Mouse (Mus musculus) left cerebral cortex, postnatal 36 days (tissue): Measurements from ENCODE around the gene Slc30a2. TPM values are rescaled to one million over a fixed set of nuclear protein-coding genes. Genes with fewer than 3 reads are reported as not detected.
A peak's percentile ranks its signal among the peaks of the same experiment; 100 is the strongest.
"Not testable (repeated sequence)": the region's sequence is repeated elsewhere in the genome, so short reads cannot be mapped to it uniquely, and the experiment has no call there.

ENCODE experiments used
- DNase-seq, 2 experiments: peaks; one replicate each; pipeline ENCODE4 v3.0.0; 2021 to 2022; ENCODE audit warnings: low spot score in 2 of 2, mixed read lengths in 1 of 2
- intact Hi-C: fragments of 180-260 bp; cut with DNase I; formaldehyde crosslinking; loops from one replicate; pipeline ENCODE4 v1.15.1; 2025
- total RNA-seq, 2 experiments: library from RNA; stranded (reverse); gene quantifications; 2 replicates each; pipeline ENCODE4 v1.2.3; 2021

Slc30a2 gene
- total RNA-seq, 2 experiments from 2014 or later, result not detected

DNA sequence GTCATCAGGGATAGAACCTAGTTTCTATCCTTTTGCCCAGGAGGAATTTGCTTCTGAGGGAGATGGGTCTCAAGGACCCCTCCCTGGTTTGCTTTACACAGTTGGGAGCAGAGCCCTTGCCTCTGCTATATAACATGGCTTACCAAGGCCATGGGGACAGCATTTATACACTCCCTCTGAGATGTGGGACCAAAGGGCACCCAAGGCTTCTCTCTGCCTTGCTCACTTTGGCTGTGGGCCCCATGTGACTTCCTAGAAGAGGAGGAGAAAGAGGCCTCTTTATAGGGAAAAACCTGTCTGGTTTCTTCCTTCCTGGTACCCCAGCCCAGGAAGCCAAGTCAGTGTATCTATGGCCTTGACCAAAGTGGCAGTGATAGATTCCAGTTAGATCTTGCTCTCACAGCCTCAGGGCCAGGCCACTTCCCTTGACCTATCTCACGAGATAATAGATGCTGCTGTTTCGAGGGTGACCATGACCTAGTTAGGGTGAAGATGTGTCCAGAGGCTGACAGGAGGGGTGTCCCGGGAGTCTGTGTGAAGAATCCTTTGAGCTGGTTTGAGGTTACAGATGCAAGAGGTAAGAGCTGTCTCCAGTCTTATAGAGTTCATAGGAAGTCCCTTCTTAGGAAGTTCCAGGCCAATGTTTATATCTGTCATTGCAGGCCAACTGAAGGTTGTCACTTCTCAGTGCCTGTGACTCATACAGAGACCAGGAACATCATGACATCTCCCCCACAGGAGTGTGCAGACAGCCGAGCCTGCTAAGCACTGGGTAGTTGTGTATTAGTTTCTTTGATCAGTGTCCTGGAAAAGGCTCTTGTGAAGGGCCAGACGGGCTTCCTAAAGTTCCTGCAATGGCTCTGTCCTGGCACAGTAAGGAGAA is 10.8 kb downstream of the Slc30a2 start:
- intact Hi-C loops, result loop anchor here (5.0 kb wide), 1 partner anchor 46 kb away; no protein-coding TSS in a partner anchor
- no peak for DNase-seq

DNA sequence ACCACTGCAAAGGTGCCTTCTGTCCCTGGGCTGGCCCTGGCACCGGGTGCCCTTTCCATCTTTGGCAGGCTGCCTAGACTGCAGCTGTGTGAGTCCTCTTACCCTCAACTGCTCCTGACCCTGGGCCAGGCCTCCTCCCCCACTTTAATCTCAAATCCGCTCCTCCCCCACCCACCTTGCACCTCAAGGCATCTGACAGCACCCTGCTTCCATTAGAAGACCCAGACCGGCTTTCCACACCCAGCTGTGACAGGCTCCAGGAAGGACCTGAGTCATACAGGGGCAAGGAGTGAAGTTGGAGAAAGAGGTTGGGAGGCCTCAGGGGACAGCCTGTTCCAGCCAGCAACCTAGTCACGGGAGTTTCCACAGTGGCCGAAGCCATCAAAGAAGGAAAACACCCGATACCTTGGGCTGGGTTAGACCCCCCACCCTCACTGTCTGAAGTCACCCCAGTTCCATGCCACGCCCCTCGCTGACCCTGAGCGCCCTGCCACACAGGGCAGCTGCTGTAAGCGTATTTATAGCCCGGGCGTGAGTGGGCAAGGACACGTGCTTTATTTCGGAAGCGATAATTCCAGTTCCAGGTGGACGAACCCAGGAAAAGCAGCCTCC is 13.0 kb downstream of the Slc30a2 start:
- intact Hi-C loops, result loop anchor here (5.0 kb wide), 2 partner anchors 69 to 109 kb away; partner anchors contain the start of genes Gm30191, Pdik1l and Zfp593
- no peak for DNase-seq

- intact Hi-C loops, result loop anchor here (5.0 kb wide), 2 partner anchors 70 to 110 kb away; partner anchors contain the start of genes Gm30191, Pdik1l and Zfp593
- DNase-seq, result peak; percentile 74 to 79
Observed at GRCm38 (mm10) chr4:134356591-134357460, 13.8 kb downstream of the Slc30a2 start.

DNA sequence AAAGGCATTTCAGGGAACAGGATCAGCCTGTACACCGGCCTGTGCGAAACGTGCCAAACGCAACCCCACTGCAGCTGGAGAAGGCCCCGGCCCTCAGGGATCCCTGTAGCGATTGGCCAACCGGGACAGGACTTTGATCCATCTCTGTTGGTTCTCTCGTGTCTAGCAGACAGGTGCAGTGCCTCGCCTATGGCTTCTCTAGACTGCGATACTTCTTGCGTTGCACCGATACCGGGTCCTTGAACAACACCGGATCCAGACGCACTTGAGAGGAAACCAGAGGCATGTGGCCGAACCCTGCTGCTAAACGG is 14.4 kb downstream of the Slc30a2 start:
- intact Hi-C loops, result loop anchor here (5.0 kb wide), 2 partner anchors 70 to 110 kb away; partner anchors contain the start of genes Gm30191, Pdik1l and Zfp593

GRCm38 (mm10) chr4:134359649-134360048 is 16.7 kb downstream of the Slc30a2 start:
- intact Hi-C loops, result loop anchor here (5.0 kb wide), 2 partner anchors 72 to 112 kb away; partner anchors contain the start of genes Gm30191, Pdik1l and Zfp593
- DNase-seq, result no peak

More for the DNA sequence above, 14.4 kb downstream of the Slc30a2 start:
- no peak for DNase-seq

GRCm38 (mm10) chr4:134361215-134361614 is 18.2 kb downstream of the Slc30a2 start:
- DNase-seq, result no peak
- intact Hi-C loops, result no loop called here

- intact Hi-C loops, result no loop called here
- DNase-seq, result no peak
Observed at GRCm38 (mm10) chr4:134362124-134362523, 19.1 kb downstream of the Slc30a2 start.

- intact Hi-C loops, result no loop called here
- no peak for DNase-seq
Observed at GRCm38 (mm10) chr4:134362586-134362985, 19.6 kb downstream of the Slc30a2 start.

- intact Hi-C loops, result no loop called here
- DNase-seq, result no peak
Observed at GRCm38 (mm10) chr4:134365280-134365679, 22.3 kb downstream of the Slc30a2 start.

GRCm38 (mm10) chr4:134370649-134371221 is 27.8 kb downstream of the Slc30a2 start:
- peak; percentile 71 to 79 for DNase-seq
- intact Hi-C loops, result loop anchor here (5.0 kb wide), 1 partner anchor 118 kb away; the partner anchor contains the start of gene Grrp1

DNA sequence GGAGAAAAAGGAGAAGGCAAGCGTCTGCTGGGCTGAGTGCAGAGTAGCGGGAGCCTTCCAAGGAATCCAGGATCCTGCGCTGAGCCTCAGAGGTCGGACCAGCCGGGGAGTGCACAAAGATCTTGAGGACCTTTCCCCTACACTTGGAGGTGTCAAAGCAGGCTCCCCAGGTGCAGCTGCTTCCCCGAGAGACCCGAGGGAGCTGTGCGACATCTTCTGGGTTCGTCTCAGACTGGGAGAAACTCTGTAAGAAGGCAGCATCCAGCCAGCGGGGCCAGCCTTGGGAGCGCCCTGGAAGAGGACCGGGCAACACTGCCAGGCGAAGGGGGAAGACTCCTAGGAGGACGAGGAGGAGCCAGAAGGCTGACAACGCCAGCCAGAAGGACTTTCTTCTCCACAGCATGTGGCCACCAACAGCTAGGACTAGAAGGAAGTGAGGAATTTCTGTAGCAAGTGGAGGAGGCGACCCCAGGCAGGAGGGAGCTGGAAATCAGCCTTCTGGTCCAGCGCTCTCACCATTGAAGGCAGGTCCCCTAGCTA is 28.4 kb downstream of the Slc30a2 start:
- peak in 1 of 2 experiments; percentile 37 for DNase-seq
- intact Hi-C loops, result loop anchor here (5.0 kb wide), 1 partner anchor 119 kb away; the partner anchor contains the start of gene Grrp1

DNA sequence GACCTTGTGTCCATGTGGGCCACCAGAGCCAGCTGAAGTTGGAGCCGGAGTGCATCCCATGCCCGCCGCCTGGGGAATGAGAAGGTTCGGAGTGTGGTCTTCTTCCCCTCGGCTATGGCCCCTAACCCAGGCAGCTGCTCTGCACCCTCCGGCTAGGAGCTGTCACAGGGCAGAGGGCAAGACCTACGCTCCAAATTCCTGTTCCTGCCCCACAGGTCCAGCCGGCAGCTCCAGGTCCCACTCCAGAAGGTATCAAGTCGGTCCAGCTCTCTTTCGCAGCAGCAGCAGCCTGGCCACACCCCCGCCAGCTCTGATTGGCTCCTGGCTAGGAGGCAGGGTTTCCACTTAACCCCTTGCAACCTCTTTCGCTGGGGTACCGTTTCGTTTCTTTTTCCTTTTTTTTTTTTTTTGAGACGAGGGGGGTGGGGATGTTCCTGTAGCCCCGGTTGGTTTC is 29.3 kb downstream of the Slc30a2 start:
- peak; percentile 85 to 87 for DNase-seq
- intact Hi-C loops, result loop anchor here (5.0 kb wide), 1 partner anchor 120 kb away; the partner anchor contains the start of gene Grrp1

DNA sequence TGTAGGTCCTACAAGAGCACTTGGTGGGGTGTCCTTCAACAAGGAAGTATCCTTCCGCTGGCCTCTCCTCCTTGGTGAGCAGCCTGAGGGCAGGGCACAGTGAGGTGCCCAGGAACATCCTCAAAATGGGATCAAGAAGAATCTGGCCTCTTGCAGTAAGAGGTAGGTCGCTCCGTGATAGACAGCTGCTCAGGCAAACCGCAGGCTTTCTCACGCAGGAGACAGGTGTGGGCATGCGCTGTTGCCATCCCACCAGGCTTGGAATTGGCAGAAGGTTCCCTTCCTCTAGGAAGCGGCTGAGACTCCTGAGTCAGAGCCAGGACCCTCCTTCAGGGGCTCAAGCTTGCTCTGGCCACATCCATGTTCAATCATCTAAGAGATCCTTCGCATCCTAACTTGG is 30.3 kb downstream of the Slc30a2 start:
- intact Hi-C loops, result loop anchor here (5.0 kb wide), 1 partner anchor 121 kb away; the partner anchor contains the start of gene Grrp1
- no peak for DNase-seq

GRCm38 (mm10) chr4:134374306-134374705 is 31.3 kb downstream of the Slc30a2 start:
- no peak for DNase-seq
- intact Hi-C loops, result loop anchor here (5.0 kb wide), 1 partner anchor 122 kb away; the partner anchor contains the start of gene Grrp1

GRCm38 (mm10) chr4:134378089-134378615 is 35.2 kb downstream of the Slc30a2 start:
- no peak for DNase-seq
- intact Hi-C loops, result no loop called here

DNA sequence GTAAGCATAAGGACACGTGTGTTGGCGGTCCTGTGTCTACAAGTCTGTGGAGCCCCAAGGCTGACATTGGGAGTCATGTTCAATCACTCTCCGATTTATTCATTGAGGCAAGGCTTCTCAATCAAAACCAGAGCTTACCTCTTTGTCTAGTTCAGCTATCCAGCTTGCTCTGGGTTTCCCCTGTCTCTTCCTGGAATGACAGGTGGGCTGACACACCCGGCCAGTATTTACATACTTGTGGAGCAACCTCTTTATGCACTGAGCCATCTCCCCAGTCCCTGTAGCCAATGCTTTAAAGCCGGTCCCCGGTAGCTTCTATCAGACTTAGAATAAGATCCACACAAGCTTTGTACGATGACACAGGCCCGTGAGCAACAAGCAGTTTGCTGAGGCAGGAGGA is 36.5 kb downstream of the Slc30a2 start:
- intact Hi-C loops, result no loop called here
- DNase-seq, result no peak

DNA sequence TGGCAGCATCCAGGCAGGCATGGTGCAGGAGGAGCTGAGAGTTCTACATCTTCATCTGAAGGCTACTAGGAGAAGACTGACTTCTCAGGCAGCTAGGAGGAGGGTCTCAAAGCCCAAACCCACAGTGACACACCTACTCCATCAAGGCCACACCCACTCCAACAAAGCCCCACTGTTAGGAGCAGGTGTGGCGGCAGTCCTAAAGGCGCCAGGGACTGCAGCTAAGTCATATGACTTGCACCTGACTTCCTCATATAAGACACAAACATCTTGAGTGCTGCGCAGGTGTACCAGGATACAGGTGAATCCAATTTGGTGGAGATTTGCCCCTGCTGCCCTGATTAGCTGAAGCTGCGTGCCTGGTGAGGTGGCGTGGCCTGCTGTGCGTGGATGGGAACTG is 40.8 kb downstream of the Slc30a2 start, which contains the start of gene Extl1:
Gene Extl1 (minus strand): TSS at position 101 of the 400 bp plus-strand sequence.
- intact Hi-C loops, DNase-seq: not testable (repeated sequence)

GRCm38 (mm10) chr4:134387268-134387667 is 44.3 kb downstream of the Slc30a2 start:
- DNase-seq, result no peak
- intact Hi-C loops, result no loop called here
